Mouse (Mus musculus) cerebellum, adult 18-20 months (tissue): ENCODE measurements around the gene Rbms1.

Experiments
- DNase-seq, 2 experiments: peaks; one replicate each; pipeline ENCODE4 v3.0.0; 2021

The Rbms1 gene

GRCm38 (mm10) chr2:60706866-60707265, 256.1 kb downstream of the Rbms1 start:
- DNase-seq: no peak

- no peak for DNase-seq
Observed at GRCm38 (mm10) chr2:60705426-60705825, 257.6 kb downstream of the Rbms1 start.

GRCm38 (mm10) chr2:60703315-60703714, 259.7 kb downstream of the Rbms1 start:
- DNase-seq: no peak

GRCm38 (mm10) chr2:60700956-60701355, 262.0 kb downstream of the Rbms1 start:
- DNase-seq: no peak
